In the genomic region with DNA sequence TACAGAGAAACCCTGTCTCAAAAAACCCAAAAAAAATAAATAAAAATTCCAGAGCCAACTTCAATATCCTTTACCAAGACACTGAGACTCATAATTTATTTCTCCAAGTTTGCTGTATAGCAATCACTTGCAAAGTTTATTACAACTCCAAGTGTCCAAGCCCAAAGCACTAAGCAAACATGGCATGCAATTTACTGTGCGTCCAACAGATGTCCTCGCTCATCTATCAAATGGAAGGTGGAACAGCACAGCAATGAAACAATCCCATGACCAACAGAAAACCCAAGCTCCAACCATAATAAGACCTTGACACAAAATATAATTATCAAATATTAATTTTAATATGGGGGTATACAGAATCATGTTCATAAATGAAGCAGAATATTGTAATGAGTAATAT, we compare ENCODE assay signal across 9 mouse cellular contexts. TPM values are rescaled to one million over a fixed set of nuclear protein-coding genes. Genes with fewer than 3 reads are reported as not detected.
DNase-seq lines count a peak whose midpoint lies in the region; ATAC-seq and TF ChIP-seq lines count a peak whose summit lies in the region.
"Had no signal": no experiment of that assay in that cellular context is flagged by ENCODE, and none has a peak within 500 bp of the region (broad histone marks: within the 10 kb centered on the region; RNA-seq: fewer than 3 reads in every experiment).

No protein-coding gene starts in this region.

- in situ Hi-C loops in CH12.LX (cut with MboI; ENCODE audit: low pct_ligation_motif_present, low pct_unique_long_range_greater_than_20kb, low sequenced_read_pairs): loop anchor here (10.0 to 25.0 kb wide), 3 partner anchors 305 to 520 kb away; a partner anchor contains a TSS

- no peak for TF ChIP-seq POLR2A in CH12.LX (IDR thresholded peaks at IDR 0.05; ENCODE audit: low read depth, low read length)

- dilution Hi-C loops in CH12.LX (cut with MboI; ENCODE audit: extremely low pct_ligation_motif_present, extremely low pct_unique_long_range_greater_than_20kb, low sequenced_read_pairs): no loop called here

- H3K36me3 ChIP-seq in CH12.LX (replicated peaks in 1 of 2; ENCODE audit: control insufficient read depth in 1 of 2, insufficient read depth in 1 of 2, low read length in 1 of 2): peaks cover 0 to 3% of the 10 kb centered on the region in 2 experiments
- no peaks in the 10 kb centered on the region for H3K36me3 ChIP-seq in forebrain, embryonic 11.5 days (ENCODE audit: control insufficient read depth, insufficient read depth, low read length)
- H3K36me3 ChIP-seq: lung, embryonic 15.5 days had no signal

- peak; percentile 59 for DNase-seq in heart, adult 8-10 months (ENCODE audit: low spot score)
- no peak for DNase-seq in heart, adult 11 months
- peak; percentile 48 for DNase-seq in CH12.LX (ENCODE audit: extremely low read depth)
- peak; percentile 24 for DNase-seq in brain, embryonic 18.5 days (ENCODE audit: low read depth, low spot score)
- DNase-seq in forebrain, embryonic 11.5 days (ENCODE audit: low spot score): peak; percentile 61
- DNase-seq in layer of hippocampus, adult 11-12 months (ENCODE audit: low spot score): peak; percentile 70
- peak; percentile 73 for DNase-seq in lung, postnatal 14 days
- peak; percentile 21 to 32 for DNase-seq in spleen, postnatal 36 days (ENCODE audit: low spot score in 2 of 2)

- no peak for ATAC-seq in forebrain, embryonic 11.5 days (replicated peaks; ENCODE audit: low FRiP score)

- H3K9ac ChIP-seq in CH12.LX (ENCODE audit: insufficient read depth, low read depth): no peak overlapping the region
- no peak overlapping the region for H3K9ac ChIP-seq in forebrain, embryonic 11.5 days (ENCODE audit: low read length)
- H3K9ac ChIP-seq: lung, embryonic 15.5 days had no signal

- H3K4me1 ChIP-seq in CH12.LX (ENCODE audit: control insufficient read depth in 1 of 2, insufficient read depth in 2 of 2): no peaks in the 10 kb centered on the region
- no peaks in the 10 kb centered on the region for H3K4me1 ChIP-seq in forebrain, embryonic 11.5 days (replicated peaks; ENCODE audit: control insufficient read depth, insufficient read depth, low read length)
- H3K4me1 ChIP-seq: lung, embryonic 15.5 days had no signal

- WGBS in forebrain, embryonic 11.5 days: 36% methylated on average over 2 of the region's 2 CpGs

- TF ChIP-seq CTCF in CH12.LX (conservative IDR thresholded peaks at IDR 0.05 in 1 of 2, IDR thresholded peaks at IDR 0.05 in 1 of 2; ENCODE audit: low read depth in 2 of 2, low read length in 2 of 2): peak; percentile 64 to 92

- no peaks in the 10 kb centered on the region for H3K79me2 ChIP-seq in CH12.LX (replicated peaks; ENCODE audit: control insufficient read depth, extremely low read depth, insufficient read depth, poor library complexity, severe bottlenecking)

- TF ChIP-seq RAD21 in CH12.LX (IDR thresholded peaks at IDR 0.05; ENCODE audit: low read depth, low read length): peak; percentile 96

- no peaks in the 10 kb centered on the region for H3K27me3 ChIP-seq in CH12.LX (replicated peaks)
- no peaks in the 10 kb centered on the region for H3K27me3 ChIP-seq in forebrain, embryonic 11.5 days (ENCODE audit: control insufficient read depth, insufficient read depth, low read length)
- H3K27me3 ChIP-seq: lung, embryonic 15.5 days had no signal

- H3K27ac ChIP-seq in CH12.LX (ENCODE audit: insufficient read depth, low read depth): no peak overlapping the region
- H3K27ac ChIP-seq in forebrain, embryonic 11.5 days (ENCODE audit: low read depth, low read length): no peak overlapping the region
- H3K27ac ChIP-seq: lung, embryonic 15.5 days had no signal

- TF ChIP-seq EP300 in CH12.LX (IDR thresholded peaks at IDR 0.05; ENCODE audit: low read length): no peak

- no peak overlapping the region for H3K4me3 ChIP-seq in CH12.LX (replicated peaks in 1 of 3; ENCODE audit: low read depth in 2 of 3, low read length in 2 of 3, poor library complexity in 1 of 3)
- no peak overlapping the region for H3K4me3 ChIP-seq in forebrain, embryonic 11.5 days (ENCODE audit: low read depth, low read length)
- H3K4me3 ChIP-seq: lung, embryonic 15.5 days had no signal

- no peaks in the 10 kb centered on the region for H3K9me3 ChIP-seq in CH12.LX (replicated peaks; ENCODE audit: low read length)
- no peaks in the 10 kb centered on the region for H3K9me3 ChIP-seq in forebrain, embryonic 11.5 days (ENCODE audit: control insufficient read depth, low read length)
- H3K9me3 ChIP-seq: lung, embryonic 15.5 days had no signal

- H3K4me2 ChIP-seq in CH12.LX (ENCODE audit: insufficient read depth, low read depth, poor library complexity, severe bottlenecking): no peak overlapping the region
- no peak overlapping the region for H3K4me2 ChIP-seq in forebrain, embryonic 11.5 days (ENCODE audit: low read depth, low read length, severe bottlenecking)
- H3K4me2 ChIP-seq: lung, embryonic 15.5 days had no signal

TF ChIP-seq in CH12.LX, 34 proteins besides CTCF, POLR2A, EP300 and RAD21:
- TF ChIP-seq KAT2A (IDR thresholded peaks at IDR 0.05; ENCODE audit: insufficient replicate concordance, low read length): no peak
- TF ChIP-seq IRF4 (IDR thresholded peaks at IDR 0.05; ENCODE audit: low read depth, low read length): 0 out of 2 replicates have a peak, but pooled peaks have one; percentile 23
- TF ChIP-seq MAX (IDR thresholded peaks at IDR 0.05; ENCODE audit: low read length): no peak
- no peak for TF ChIP-seq MAZ (IDR thresholded peaks at IDR 0.05; ENCODE audit: low read depth, low read length)
- no peak for TF ChIP-seq UBTF (IDR thresholded peaks at IDR 0.05; ENCODE audit: low read depth, low read length)
- TF ChIP-seq GABPA (IDR thresholded peaks at IDR 0.05; ENCODE audit: insufficient replicate concordance, low read depth, low read length): no peak
- no peak for TF ChIP-seq POLR2AphosphoS2 (IDR thresholded peaks at IDR 0.05; ENCODE audit: low read depth, low read length)
- TF ChIP-seq CHD1 (IDR thresholded peaks at IDR 0.05; ENCODE audit: low read depth, low read length): no peak
- TF ChIP-seq ZC3H11A (IDR thresholded peaks at IDR 0.05; ENCODE audit: low read depth, low read length): peak; percentile 92
- TF ChIP-seq ELF1 (IDR thresholded peaks at IDR 0.05; ENCODE audit: low read depth, low read length): no peak
- no peak for TF ChIP-seq ZMIZ1 (IDR thresholded peaks at IDR 0.05; ENCODE audit: low read depth, low read length)
- 0 out of 2 replicates have a peak, but pooled peaks have one; percentile 20 for TF ChIP-seq JUND (conservative IDR thresholded peaks at IDR 0.05; ENCODE audit: low read depth, low read length)
- TF ChIP-seq SMC3 (IDR thresholded peaks at IDR 0.05; ENCODE audit: low read depth, low read length): peak; percentile 85
- TF ChIP-seq NRF1 (IDR thresholded peaks at IDR 0.05; ENCODE audit: low read depth, low read length): no peak
- TF ChIP-seq ZKSCAN1 (IDR thresholded peaks at IDR 0.05; ENCODE audit: borderline replicate concordance, low read depth, low read length): no peak
- TF ChIP-seq PAX5 (IDR thresholded peaks at IDR 0.05; ENCODE audit: low read length): no peak
- TF ChIP-seq SIN3A (IDR thresholded peaks at IDR 0.05; ENCODE audit: low read length): no peak
- TF ChIP-seq E2F4 (IDR thresholded peaks at IDR 0.05; ENCODE audit: insufficient replicate concordance, low read depth, low read length): 0 out of 2 replicates have a peak, but pooled peaks have one; percentile 54
- TF ChIP-seq CHD2 (IDR thresholded peaks at IDR 0.05; ENCODE audit: low read length): no peak
- TF ChIP-seq USF2 (conservative IDR thresholded peaks at IDR 0.05; ENCODE audit: low read depth, low read length): no peak
- TF ChIP-seq USF1 (IDR thresholded peaks at IDR 0.05; ENCODE audit: low read depth, low read length): no peak
- TF ChIP-seq MEF2A (IDR thresholded peaks at IDR 0.05; ENCODE audit: borderline replicate concordance, low read depth, low read length): no peak
- TF ChIP-seq HCFC1 (IDR thresholded peaks at IDR 0.05; ENCODE audit: low read depth, low read length): no peak
- TF ChIP-seq MYC (IDR thresholded peaks at IDR 0.05; ENCODE audit: low read depth, low read length): no peak

RNA-seq across cellular contexts. Expression of a gene that starts 55.4 kb away (rescaled TPM):
- total RNA-seq in heart, adult 8-10 months (2022): 10 to 100 TPM; 39.0 to 46.8 (median 41.1) TPM
- total RNA-seq in CH12.LX (2012; rRNA removed) (2.5 TPM in 2 replicates), CH12.LX (2014; rRNA removed) (1.4 and 1.5 TPM in 2 replicates)
- polyA plus RNA-seq in CH12.LX (2012; ENCODE audit: insufficient read length, low read depth): 3.3 and 3.8 TPM in 2 replicates
- polyA plus RNA-seq in forebrain, embryonic 11.5 days (2014; fragmentation: Nextera tagmentation; extraction: Ambion mirVana): 31.4 and 33.7 TPM in 2 replicates

Comparison
In these comparisons a context has a peak if more than half of its experiments do, and no peak if none do; other contexts are left out.
1. RNA of a gene that starts 55.4 kb away (total RNA-seq): 39.0 to 46.8 TPM in heart, adult 8-10 months; 1.4 to 2.5 TPM in CH12.LX; every median in the first group is over 10 times any median in the second.